Mouse (Mus musculus) midbrain, postnatal 0 days (tissue): Measurements from ENCODE around the gene Arfgap3. TPM values are rescaled to one million over a fixed set of nuclear protein-coding genes. Genes with fewer than 3 reads are reported as not detected.
"Not testable (repeated sequence)": the region's sequence is repeated elsewhere in the genome, so short reads cannot be mapped to it uniquely, and the experiment has no call there.

Experiments
- ATAC-seq: fragments of 200-750 bp; cut with Nextera tagmentation; 2 replicates; pipeline ENCODE4 v1.8.0; 2017; ENCODE audit warnings: moderate number of reproducible peaks, mild to moderate bottlenecking, moderate TSS enrichment, moderate library complexity; ENCODE audit not compliant: low FRiP score
- DNase-seq: peaks from one replicate; pipeline ENCODE4 v3.0.0-alpha.2; 2015; ENCODE audit warnings: low spot score
- H3K27ac ChIP-seq: fragments of 300-500 bp; sonication (generic); 2 replicates; pipeline ENCODE4 v1.5.1; 2014; ENCODE audit warnings: low read depth, mild to moderate bottlenecking, low read length, mixed read lengths
- H3K27me3 ChIP-seq: fragments of 300-500 bp; sonication (generic); 2 replicates; pipeline ENCODE4 v1.6.1; 2014; ENCODE audit warnings: low read length, control low read depth, mixed read lengths; ENCODE audit not compliant: insufficient read depth
- H3K36me3 ChIP-seq: fragments of 300-500 bp; sonication (generic); 2 replicates; pipeline ENCODE4 v1.6.1; 2014; ENCODE audit warnings: low read length, control low read depth, mixed read lengths; ENCODE audit not compliant: insufficient read depth
- H3K4me1 ChIP-seq: fragments of 300-500 bp; sonication (generic); 2 replicates; pipeline ENCODE4 v1.6.1; 2014; ENCODE audit warnings: mild to moderate bottlenecking, control low read depth, antibody characterized with exemption, low read length, mixed read lengths; ENCODE audit not compliant: insufficient read depth
- H3K4me2 ChIP-seq: fragments of 300-500 bp; sonication (generic); 2 replicates; pipeline ENCODE4 v1.6.1; 2014; ENCODE audit warnings: low read depth, mild to moderate bottlenecking, low read length, mixed read lengths; ENCODE audit not compliant: poor library complexity, severe bottlenecking
- H3K4me3 ChIP-seq: fragments of 300-500 bp; sonication (generic); 2 replicates; pipeline ENCODE4 v1.5.1; 2014; ENCODE audit warnings: low read depth, mild to moderate bottlenecking, low read length, moderate library complexity
- H3K9ac ChIP-seq: fragments of 300-500 bp; sonication (generic); replicated peaks from 2 replicates; pipeline ENCODE4 v1.6.1; 2014; ENCODE audit warnings: mild to moderate bottlenecking, low read length, moderate library complexity, mixed read lengths; ENCODE audit not compliant: poor library complexity, severe bottlenecking
- H3K9me3 ChIP-seq: fragments of 300-500 bp; sonication (generic); 2 replicates; pipeline ENCODE4 v1.6.1; 2016; ENCODE audit warnings: low read length, control low read depth
- CTCF ChIP-seq: IDR thresholded peaks from 2 replicates; pipeline ENCODE4 v1.5.1; 2016; ENCODE audit warnings: antibody characterized with exemption, mild to moderate bottlenecking
- WGBS: fragments of 180-500 bp; shearing (Covaris S2); extraction: QIAGEN DNeasy Blood & Tissue Kit; methylation state at CpG from one replicate; pipeline ENCODE4 v1.1.7; 2014; 5-methylcytosine and 5-hydroxymethylcytosine counted together
- polyA plus RNA-seq: library from polyadenylated mRNA; unstranded; fragments of >200 nt; fragmentation: Nextera tagmentation; extraction: Ambion mirVana; gene quantifications from 2 replicates; pipeline ENCODE4 v1.2.1, GENCODE M21; 2015
- total RNA-seq: library from RNA; depleted of rRNA; stranded (reverse); fragments of >200 nt; gene quantifications from 2 replicates; pipeline ENCODE4 v1.2.3, GENCODE M21; 2014

The Arfgap3 gene
- total and polyA plus RNA-seq, 2 experiments from 2014 or later, result 36.8 to 44.0 TPM

GRCm38 (mm10) chr15:83282397-83282796 is 67.7 kb downstream of the Arfgap3 start:
- Histone ChIP-seq H3K9ac (no peak overlapping the region), H3K9me3 (no peaks in the 10 kb centered on the region), H3K4me2 (no peak overlapping the region), H3K4me3 (no peak overlapping the region), H3K36me3 (no peaks in the 10 kb centered on the region), H3K4me1 (no peaks in the 10 kb centered on the region), H3K27me3 (no peaks in the 10 kb centered on the region), H3K27ac (no peak overlapping the region)
- no peak for ATAC-seq
- no peak for DNase-seq
- WGBS, result 68% methylated on average over 5 of the region's 5 CpGs
- TF ChIP-seq CTCF, result no peak

- H3K9ac ChIP-seq, result no peak overlapping the region
- WGBS, result 85% methylated on average over 11 of the region's 11 CpGs
Measured at GRCm38 (mm10) chr15:83281303-83281702, 68.7 kb downstream of the Arfgap3 start.

GRCm38 (mm10) chr15:83278579-83278978 is 71.5 kb downstream of the Arfgap3 start:
- H3K36me3 ChIP-seq, result no peaks in the 10 kb centered on the region
- 86% methylated on average over 5 of the region's 5 CpGs for WGBS
- DNase-seq (no peak), ATAC-seq (no peak)
- H3K4me1 ChIP-seq, result no peaks in the 10 kb centered on the region
- no peaks in the 10 kb centered on the region for H3K9me3 ChIP-seq
- H3K4me2 ChIP-seq, result no peak overlapping the region
- no peak for TF ChIP-seq CTCF
- no peaks in the 10 kb centered on the region for H3K27me3 ChIP-seq
- H3K27ac ChIP-seq, result no peak overlapping the region
- no peak overlapping the region for H3K9ac ChIP-seq
- H3K4me3 ChIP-seq, result no peak overlapping the region

More at GRCm38 (mm10) chr15:83281303-83281702, 68.7 kb downstream of the Arfgap3 start:
- ATAC-seq (no peak), DNase-seq (no peak)
- H3K4me1 ChIP-seq, result no peaks in the 10 kb centered on the region
- H3K36me3 ChIP-seq, result no peaks in the 10 kb centered on the region
- H3K9me3 ChIP-seq, result no peaks in the 10 kb centered on the region
- H3K4me3 ChIP-seq, result no peak overlapping the region
- H3K27me3 ChIP-seq, result no peaks in the 10 kb centered on the region
- no peak overlapping the region for H3K27ac ChIP-seq
- H3K4me2 ChIP-seq, result no peak overlapping the region
- TF ChIP-seq CTCF, result no peak

- Histone ChIP-seq H3K27ac (no peak overlapping the region), H3K4me2 (no peak overlapping the region), H3K9ac (no peak overlapping the region), H3K27me3 (no peaks in the 10 kb centered on the region), H3K4me3 (no peak overlapping the region), H3K36me3 (no peaks in the 10 kb centered on the region), H3K9me3 (no peaks in the 10 kb centered on the region), H3K4me1 (no peaks in the 10 kb centered on the region)
- no peak for ATAC-seq
- DNase-seq, result no peak
- TF ChIP-seq CTCF, result no peak
- 61% methylated on average over 4 of the region's 4 CpGs for WGBS
Measured at GRCm38 (mm10) chr15:83277451-83277850, 72.6 kb downstream of the Arfgap3 start.

GRCm38 (mm10) chr15:83274237-83274636 is 75.8 kb downstream of the Arfgap3 start:
- not testable (repeated sequence) for H3K4me2 ChIP-seq, H3K27ac ChIP-seq, H3K4me1 ChIP-seq, H3K9me3 ChIP-seq, DNase-seq, H3K27me3 ChIP-seq, H3K4me3 ChIP-seq, H3K9ac ChIP-seq, ATAC-seq, H3K36me3 ChIP-seq

- H3K36me3 ChIP-seq, result no peaks in the 10 kb centered on the region
- 95% methylated on average over 2 of the region's 2 CpGs for WGBS
- no peaks in the 10 kb centered on the region for H3K9me3 ChIP-seq
- H3K4me1 ChIP-seq, result no peaks in the 10 kb centered on the region
- DNase-seq (no peak), ATAC-seq (no peak)
- H3K27me3 ChIP-seq, result no peaks in the 10 kb centered on the region
- no peak overlapping the region for H3K9ac ChIP-seq
- H3K4me3 ChIP-seq, result no peak overlapping the region
- no peak overlapping the region for H3K27ac ChIP-seq
- H3K4me2 ChIP-seq, result no peak overlapping the region
- TF ChIP-seq CTCF, result no peak
Measured at GRCm38 (mm10) chr15:83273017-83273416, 77.0 kb downstream of the Arfgap3 start.

- ATAC-seq, H3K4me3 ChIP-seq, H3K4me2 ChIP-seq, H3K27me3 ChIP-seq, H3K36me3 ChIP-seq, H3K9ac ChIP-seq, H3K9me3 ChIP-seq, H3K4me1 ChIP-seq, H3K27ac ChIP-seq, DNase-seq: not testable (repeated sequence)
- WGBS, result 35% methylated on average over 9 of the region's 9 CpGs
Measured at GRCm38 (mm10) chr15:83271221-83271620, 78.8 kb downstream of the Arfgap3 start.

- not testable (repeated sequence) for H3K4me2 ChIP-seq, H3K4me1 ChIP-seq, H3K27ac ChIP-seq, H3K36me3 ChIP-seq, H3K9me3 ChIP-seq, H3K4me3 ChIP-seq, H3K9ac ChIP-seq, DNase-seq, H3K27me3 ChIP-seq, ATAC-seq
- 90% methylated on average over 6 of the region's 6 CpGs for WGBS
Measured at GRCm38 (mm10) chr15:83269985-83270384, 80.1 kb downstream of the Arfgap3 start.

- WGBS, result 78% methylated on average over 6 of the region's 7 CpGs
Measured at GRCm38 (mm10) chr15:83268428-83268827, 81.6 kb downstream of the Arfgap3 start.

More at GRCm38 (mm10) chr15:83268428-83268827, 81.6 kb downstream of the Arfgap3 start:
- not testable (repeated sequence) for H3K36me3 ChIP-seq, ATAC-seq, H3K9me3 ChIP-seq, H3K4me3 ChIP-seq, DNase-seq, H3K4me1 ChIP-seq, H3K27me3 ChIP-seq, H3K4me2 ChIP-seq, H3K27ac ChIP-seq, H3K9ac ChIP-seq
